Mouse (Mus musculus): ENCODE results near the gene Ephx3.
"Not testable (repeated sequence)": the region's sequence is repeated elsewhere in the genome, so short reads cannot be mapped to it uniquely, and the experiment has no call there.

The Ephx3 gene

GRCm38 (mm10) chr17:32188863-32189636 lies at the start of gene Ephx3:
TSS of gene Ephx3 (minus strand) at chr17:32189549.
- DNase-seq (ENCODE audit: low spot score), result no peak

GRCm38 (mm10) chr17:32238589-32238988 lies 49.2 kb upstream of the Ephx3 start:
- no peak for DNase-seq (ENCODE audit: low spot score)

GRCm38 (mm10) chr17:32235534-32236191 lies 46.3 kb upstream of the Ephx3 start:
- peak; percentile 17 for DNase-seq (ENCODE audit: low spot score)

GRCm38 (mm10) chr17:32233174-32233573 lies 43.8 kb upstream of the Ephx3 start:
- DNase-seq (ENCODE audit: low spot score), result no peak

- DNase-seq (ENCODE audit: low spot score), result no peak
Measured at GRCm38 (mm10) chr17:32229256-32229655, 39.9 kb upstream of the Ephx3 start.

GRCm38 (mm10) chr17:32220873-32221272 lies 31.5 kb upstream of the Ephx3 start:
- no peak for DNase-seq (ENCODE audit: low spot score)

GRCm38 (mm10) chr17:32215587-32215986 lies 26.2 kb upstream of the Ephx3 start:
- not testable (repeated sequence) for DNase-seq (ENCODE audit: low spot score)

- DNase-seq (ENCODE audit: low spot score), result not testable (repeated sequence)
Measured at GRCm38 (mm10) chr17:32211554-32211953, 22.2 kb upstream of the Ephx3 start.

GRCm38 (mm10) chr17:32209752-32210151 lies 20.4 kb upstream of the Ephx3 start:
- peak; percentile 56 for DNase-seq (ENCODE audit: low spot score)

- DNase-seq (ENCODE audit: low spot score), result no peak
Measured at GRCm38 (mm10) chr17:32209144-32209543, 19.8 kb upstream of the Ephx3 start.

GRCm38 (mm10) chr17:32207586-32208245 lies 18.4 kb upstream of the Ephx3 start:
- no peak for DNase-seq (ENCODE audit: low spot score)

- no peak for DNase-seq (ENCODE audit: low spot score)
Measured at GRCm38 (mm10) chr17:32205345-32205744, 16.0 kb upstream of the Ephx3 start.

- DNase-seq (ENCODE audit: low spot score), result no peak
Measured at GRCm38 (mm10) chr17:32202972-32203371, 13.6 kb upstream of the Ephx3 start.

GRCm38 (mm10) chr17:32201086-32201485 lies 11.7 kb upstream of the Ephx3 start:
- DNase-seq (ENCODE audit: low spot score), result no peak

- DNase-seq (ENCODE audit: low spot score), result no peak
Measured at GRCm38 (mm10) chr17:32199796-32200195, 10.4 kb upstream of the Ephx3 start.

GRCm38 (mm10) chr17:32197156-32197555 lies 7.8 kb upstream of the Ephx3 start:
- DNase-seq (ENCODE audit: low spot score), result no peak

GRCm38 (mm10) chr17:32195725-32196124 lies 6.4 kb upstream of the Ephx3 start:
- no peak for DNase-seq (ENCODE audit: low spot score)

GRCm38 (mm10) chr17:32193010-32193409 lies 3.7 kb upstream of the Ephx3 start:
- DNase-seq (ENCODE audit: low spot score), result no peak

GRCm38 (mm10) chr17:32189850-32190249 lies 501 bp upstream of the Ephx3 start:
- DNase-seq (ENCODE audit: low spot score), result no peak

GRCm38 (mm10) chr17:32183017-32183416 lies 6.3 kb downstream of the Ephx3 start:
- DNase-seq (ENCODE audit: low spot score), result no peak

GRCm38 (mm10) chr17:32179621-32180491 lies 9.5 kb downstream of the Ephx3 start:
- DNase-seq (ENCODE audit: low spot score), result no peak

- no peak for DNase-seq (ENCODE audit: low spot score)
Measured at GRCm38 (mm10) chr17:32176919-32177318, 12.4 kb downstream of the Ephx3 start.

All from ovary, postnatal 14 days (tissue).